Mouse (Mus musculus) kidney, postnatal 0 days (tissue): Measurements from ENCODE around the gene Gm2a. TPM values are rescaled to one million over a fixed set of nuclear protein-coding genes. Genes with fewer than 3 reads are reported as not detected.
"Not testable (repeated sequence)": the region's sequence is repeated elsewhere in the genome, so short reads cannot be mapped to it uniquely, and the experiment has no call there.

ENCODE experiments used
- ATAC-seq: fragments of 200-750 bp; cut with Nextera tagmentation; replicated peaks from 2 replicates; pipeline ENCODE4 v1.8.0; 2017; ENCODE audit warnings: low read depth, moderate number of reproducible peaks, moderate TSS enrichment, moderate library complexity; ENCODE audit not compliant: low FRiP score
- DNase-seq: peaks from one replicate; pipeline ENCODE4 v3.0.0-alpha.2; 2016; ENCODE audit warnings: low spot score
- H3K27ac ChIP-seq: fragments of 300-500 bp; sonication (generic); 2 replicates; pipeline ENCODE4 v1.5.1; 2014; ENCODE audit warnings: mild to moderate bottlenecking
- H3K27me3 ChIP-seq: fragments of 300-500 bp; sonication (generic); 2 replicates; pipeline ENCODE4 v1.6.1; 2014; ENCODE audit warnings: low read length, mixed read lengths; ENCODE audit not compliant: insufficient read depth
- H3K36me3 ChIP-seq: fragments of 300-500 bp; sonication (generic); 2 replicates; pipeline ENCODE4 v1.6.1; 2014; ENCODE audit warnings: low read length, mixed read lengths; ENCODE audit not compliant: insufficient read depth
- H3K4me1 ChIP-seq: fragments of 300-500 bp; sonication (generic); replicated peaks from 2 replicates; pipeline ENCODE4 v1.6.1; 2014; ENCODE audit warnings: antibody characterized with exemption, low read length, mixed read lengths; ENCODE audit not compliant: insufficient read depth
- H3K4me2 ChIP-seq: fragments of 300-500 bp; sonication (generic); 2 replicates; pipeline ENCODE4 v1.6.1; 2014; ENCODE audit warnings: mild to moderate bottlenecking, low read length, moderate library complexity, mixed read lengths
- H3K4me3 ChIP-seq: fragments of 300-500 bp; sonication (generic); replicated peaks from 2 replicates; pipeline ENCODE4 v1.5.1; 2014; ENCODE audit warnings: low read depth, low read length
- H3K9ac ChIP-seq: fragments of 300-500 bp; sonication (generic); 2 replicates; pipeline ENCODE4 v1.6.1; 2014; ENCODE audit warnings: low read depth, low read length
- H3K9me3 ChIP-seq: fragments of 300-500 bp; sonication (generic); replicated peaks from 2 replicates; pipeline ENCODE4 v1.6.1; 2016; ENCODE audit warnings: low read length, inconsistent platforms, mixed read lengths
- CTCF ChIP-seq: IDR thresholded peaks from 2 replicates; pipeline ENCODE4 v1.5.1; 2016; ENCODE audit warnings: antibody characterized with exemption, low read depth, mild to moderate bottlenecking, moderate library complexity
- WGBS: fragments of 180-500 bp; shearing (Covaris S2); extraction: QIAGEN DNeasy Blood & Tissue Kit; methylation state at CpG from one replicate; pipeline ENCODE4 v1.1.7; 2014; 5-methylcytosine and 5-hydroxymethylcytosine counted together
- polyA plus RNA-seq: library from polyadenylated mRNA; unstranded; fragments of >200 nt; fragmentation: Nextera tagmentation; extraction: Ambion mirVana; gene quantifications from 2 replicates; pipeline ENCODE4 v1.2.1, GENCODE M21; 2015

The Gm2a gene
- polyA plus RNA-seq, 1 experiment from 2014 or later, result 59.8 TPM

GRCm38 (mm10) chr11:55109521-55110300, 11.8 kb downstream of the Gm2a start:
- DNase-seq, result no peak
- TF ChIP-seq CTCF, result no peak
- no peak overlapping the region for H3K27ac ChIP-seq
- 0 out of 2 replicates have a peak, but pooled peaks cover 4% of the 10 kb centered on the region for H3K36me3 ChIP-seq
- no peak overlapping the region for H3K4me3 ChIP-seq
- no peak for ATAC-seq
- no peak overlapping the region for H3K4me2 ChIP-seq
- WGBS, result 78% methylated on average over 7 of the region's 7 CpGs
- H3K27me3 ChIP-seq, result no peaks in the 10 kb centered on the region
- no peaks in the 10 kb centered on the region for H3K9me3 ChIP-seq
- no peak overlapping the region for H3K9ac ChIP-seq
- H3K4me1 ChIP-seq, result 0 out of 2 replicates have a peak, but pooled peaks cover 8% of the 10 kb centered on the region

DNA sequence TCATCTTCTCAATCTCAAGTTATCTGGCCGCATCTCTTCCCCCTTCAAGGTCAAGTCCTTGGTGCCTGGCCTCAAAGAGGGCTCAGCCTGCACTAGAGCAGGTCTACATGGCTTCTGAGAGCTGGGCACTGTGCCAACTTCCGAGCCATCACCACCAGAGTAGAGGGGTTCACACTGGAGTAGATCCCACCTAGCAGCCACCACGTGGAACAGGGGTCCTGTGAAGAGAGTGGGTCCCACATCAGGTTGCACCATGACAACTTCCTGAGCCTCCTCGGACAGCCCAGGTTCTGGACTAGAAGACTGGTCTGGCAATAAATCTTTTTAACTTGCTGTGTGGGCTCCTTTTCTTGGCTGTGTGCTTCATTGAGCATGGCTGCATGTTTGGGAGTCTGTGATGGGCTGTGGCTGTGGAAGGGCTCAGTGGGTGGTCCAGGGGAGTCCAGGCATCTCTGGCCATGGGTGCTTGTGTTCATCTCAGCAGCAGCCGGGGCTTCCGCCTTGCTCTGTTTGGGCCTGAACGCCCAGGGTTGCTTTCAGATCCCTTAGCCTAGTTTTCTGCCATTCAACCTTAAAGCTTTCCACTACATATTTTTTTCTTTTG, 12.8 kb downstream of the Gm2a start:
- Histone ChIP-seq H3K9ac (no peak overlapping the region), H3K4me1 (0 out of 2 replicates have a peak, but pooled peaks cover 8% of the 10 kb centered on the region), H3K27ac (peak overlapping the region; percentile 1; the same call in 1 of the 2 replicates), H3K36me3 (0 out of 2 replicates have a peak, but pooled peaks cover 4% of the 10 kb centered on the region), H3K27me3 (no peaks in the 10 kb centered on the region), H3K9me3 (no peaks in the 10 kb centered on the region), H3K4me3 (no peak overlapping the region), H3K4me2 (no peak overlapping the region)
- DNase-seq, result peak; percentile 87
- TF ChIP-seq CTCF, result no peak
- ATAC-seq, result peak; percentile 86
- WGBS, result 19% methylated on average over 7 of the region's 7 CpGs

GRCm38 (mm10) chr11:55113209-55113860, 15.4 kb downstream of the Gm2a start:
- ATAC-seq (no peak), DNase-seq (no peak)
- no peak overlapping the region for H3K4me3 ChIP-seq
- no peak for TF ChIP-seq CTCF
- H3K27me3 ChIP-seq, result no peaks in the 10 kb centered on the region
- H3K9ac ChIP-seq, result no peak overlapping the region
- H3K4me2 ChIP-seq, result no peak overlapping the region
- no peaks in the 10 kb centered on the region for H3K9me3 ChIP-seq
- no peak overlapping the region for H3K27ac ChIP-seq
- H3K4me1 ChIP-seq, result 0 out of 2 replicates have a peak, but pooled peaks cover 8% of the 10 kb centered on the region
- no peaks in the 10 kb centered on the region for H3K36me3 ChIP-seq
- WGBS, result 63% methylated on average over 7 of the region's 7 CpGs

- H3K9me3 ChIP-seq, H3K27ac ChIP-seq, H3K4me3 ChIP-seq, H3K4me1 ChIP-seq, H3K4me2 ChIP-seq, H3K9ac ChIP-seq, H3K36me3 ChIP-seq, H3K27me3 ChIP-seq, DNase-seq, ATAC-seq: not testable (repeated sequence)
- 17% methylated on average over 4 of the region's 4 CpGs for WGBS
Observed at GRCm38 (mm10) chr11:55113861-55114250, 15.9 kb downstream of the Gm2a start.

DNA sequence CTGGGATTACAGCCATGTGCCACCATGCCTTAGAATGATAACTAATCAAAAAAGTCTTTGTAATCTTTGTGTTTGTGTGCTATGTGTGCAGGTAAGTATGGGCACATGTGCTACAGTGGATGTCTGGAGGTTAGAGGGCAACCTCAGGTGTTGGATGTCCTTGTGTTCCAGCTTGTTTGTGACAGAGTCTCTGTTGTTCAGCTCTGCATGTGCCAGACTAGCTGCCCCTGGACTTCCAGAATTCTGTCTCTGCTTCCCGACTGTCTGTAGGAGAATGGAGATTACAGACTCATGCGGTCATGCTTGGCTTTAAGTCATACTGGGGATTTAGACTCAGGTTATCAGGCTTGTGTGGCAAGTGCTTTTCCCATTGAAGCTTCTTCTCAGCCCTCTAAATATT, 16.4 kb downstream of the Gm2a start:
- no peaks in the 10 kb centered on the region for H3K36me3 ChIP-seq
- ATAC-seq (no peak), DNase-seq (no peak)
- no peak for TF ChIP-seq CTCF
- 79% methylated on average over 2 of the region's 2 CpGs for WGBS
- H3K9ac ChIP-seq, result no peak overlapping the region
- H3K27me3 ChIP-seq, result no peaks in the 10 kb centered on the region
- no peak overlapping the region for H3K4me2 ChIP-seq
- H3K4me1 ChIP-seq, result 0 out of 2 replicates have a peak, but pooled peaks cover 8% of the 10 kb centered on the region
- no peak overlapping the region for H3K27ac ChIP-seq
- no peaks in the 10 kb centered on the region for H3K9me3 ChIP-seq
- H3K4me3 ChIP-seq, result no peak overlapping the region

- TF ChIP-seq CTCF, result no peak
- Histone ChIP-seq H3K27ac (no peak overlapping the region), H3K9ac (no peak overlapping the region), H3K9me3 (no peaks in the 10 kb centered on the region; the same call in 1 of the 2 replicates), H3K4me3 (no peak overlapping the region), H3K36me3 (no peaks in the 10 kb centered on the region), H3K4me2 (no peak overlapping the region), H3K4me1 (no peaks in the 10 kb centered on the region), H3K27me3 (no peaks in the 10 kb centered on the region)
- WGBS, result 93% methylated on average over 3 of the region's 3 CpGs
- no peak for DNase-seq
- no peak for ATAC-seq
Observed at GRCm38 (mm10) chr11:55116004-55116403, 18.1 kb downstream of the Gm2a start.
